Comparison of ENCODE assay signal across 8 mouse cellular contexts in the genomic region with DNA sequence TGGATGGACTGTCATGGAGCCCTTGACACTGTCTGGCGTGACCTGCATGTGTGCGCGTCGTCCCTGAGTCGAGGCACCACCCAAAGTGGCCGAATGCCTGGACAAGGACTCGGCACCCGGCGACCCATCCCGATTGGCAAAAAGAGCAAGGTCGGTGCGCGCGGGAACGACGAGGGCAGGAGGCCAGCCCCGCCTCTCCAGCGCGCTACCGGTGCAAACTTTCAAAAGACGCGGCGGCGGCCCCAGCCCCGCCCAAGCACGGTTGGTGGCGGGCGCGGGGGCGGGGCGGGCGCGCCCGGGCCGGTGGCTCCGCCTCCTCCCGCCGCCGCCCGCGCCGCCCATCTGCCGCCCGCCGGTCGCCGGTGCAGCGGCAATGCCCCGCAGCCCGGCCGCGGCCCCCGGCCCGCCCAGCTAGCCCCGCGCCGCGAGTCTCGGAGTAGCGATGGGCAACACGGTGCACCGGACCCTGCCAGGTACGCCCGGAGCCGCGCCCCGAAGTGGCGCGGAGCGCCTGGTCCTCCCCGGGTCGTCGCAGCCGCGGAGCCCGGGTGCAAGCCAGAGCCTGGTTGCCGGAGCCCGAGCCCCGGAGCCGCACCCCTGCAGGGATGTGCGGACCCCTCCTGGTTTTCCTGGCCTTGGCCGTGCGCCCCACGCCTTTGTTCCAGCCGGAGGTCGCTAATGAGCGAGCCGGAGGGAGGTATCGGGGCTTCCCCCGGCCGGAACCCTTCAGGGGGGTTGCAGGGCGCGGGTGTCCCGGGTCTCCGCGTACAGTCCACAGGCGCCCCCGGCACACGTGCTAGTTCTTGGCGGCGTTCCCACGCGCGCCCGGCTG. TPM values are rescaled to one million over a fixed set of nuclear protein-coding genes. Genes with fewer than 3 reads are reported as not detected.
DNase-seq lines count a peak whose midpoint lies in the region; ATAC-seq lines count a peak whose summit lies in the region.

A gene (plus strand): TSS at position 307 of the 832 bp plus-strand sequence.

- peaks cover 42% of the 10 kb centered on the region for H3K27me3 ChIP-seq in forebrain, embryonic 13.5 days
- peaks cover 29% of the 10 kb centered on the region for H3K27me3 ChIP-seq in hindbrain, embryonic 11.5 days (ENCODE audit: control insufficient read depth, insufficient read depth, low read length)

- H3K36me3 ChIP-seq in forebrain, embryonic 13.5 days (ENCODE audit: poor library complexity, severe bottlenecking) = no peaks in the 10 kb centered on the region
- H3K36me3 ChIP-seq in hindbrain, embryonic 11.5 days (ENCODE audit: control insufficient read depth, insufficient read depth, low read length) = no peaks in the 10 kb centered on the region

- H3K4me2 ChIP-seq in forebrain, embryonic 13.5 days = peak within 1 kb of the TSS; percentile 99
- H3K4me2 ChIP-seq in hindbrain, embryonic 11.5 days (replicated peaks; ENCODE audit: low read depth, low read length) = peak within 1 kb of the TSS; percentile 98

- ATAC-seq in cerebellum, adult (ENCODE audit: insufficient number of reproducible peaks, low FRiP score, low TSS enrichment) = no peak
- ATAC-seq in forebrain, embryonic 13.5 days = peak; percentile 66
- ATAC-seq in hindbrain, embryonic 11.5 days (ENCODE audit: low FRiP score) = peak; percentile 57; the same call in 1 of the 2 replicates

- no peaks in the 10 kb centered on the region for H3K9me3 ChIP-seq in forebrain, embryonic 13.5 days (replicated peaks)
- H3K9me3 ChIP-seq in hindbrain, embryonic 11.5 days (ENCODE audit: control insufficient read depth, low read length) = no peaks in the 10 kb centered on the region

- under 1% methylated on average over 82 of the region's 105 CpGs for WGBS in forebrain, embryonic 13.5 days
- under 1% methylated on average over 71 of the region's 105 CpGs for WGBS in hindbrain, embryonic 11.5 days

- H3K9ac ChIP-seq in forebrain, embryonic 13.5 days = peak within 1 kb of the TSS; percentile 82
- peak within 1 kb of the TSS; percentile 73 for H3K9ac ChIP-seq in hindbrain, embryonic 11.5 days (ENCODE audit: low read depth, low read length)

- peak within 1 kb of the TSS; percentile 80 for H3K4me3 ChIP-seq in forebrain, embryonic 13.5 days
- H3K4me3 ChIP-seq in hindbrain, embryonic 11.5 days (ENCODE audit: low read depth, low read length) = peak within 1 kb of the TSS; percentile 73

- DNase-seq in cerebellum, adult 11 months = peak; percentile 12
- peak; percentile 21 for DNase-seq in c-Kit-positive CD71-positive TER-119-negative erythroid progenitor cells, embryonic 14.5 days (ENCODE audit: low read depth)
- peak; percentile 66 for DNase-seq in hindbrain, embryonic 11.5 days (ENCODE audit: low spot score)
- no peak for DNase-seq in layer of hippocampus, postnatal 36 days
- DNase-seq in lung, postnatal 36 days = peak; percentile 68
- DNase-seq in spleen, adult 18-20 months = peak; percentile 14 to 57

- H3K4me1 ChIP-seq in forebrain, embryonic 13.5 days = peaks cover 20% of the 10 kb centered on the region
- peaks cover 4% of the 10 kb centered on the region for H3K4me1 ChIP-seq in hindbrain, embryonic 11.5 days (replicated peaks; ENCODE audit: control insufficient read depth, insufficient read depth, low read length)

- peak within 1 kb of the TSS; percentile 40; the same call in 1 of the 2 replicates for H3K27ac ChIP-seq in forebrain, embryonic 13.5 days
- no peak within 1 kb of the TSS for H3K27ac ChIP-seq in hindbrain, embryonic 11.5 days (ENCODE audit: low read depth, low read length)

RNA-seq across cellular contexts. Expression of the gene that starts here (rescaled TPM):
- polyA plus RNA-seq in forebrain, embryonic 13.5 days (2015; fragmentation: Nextera tagmentation; extraction: Ambion mirVana) = 1.2 and 1.7 TPM in 2 replicates
- polyA plus RNA-seq in hindbrain, embryonic 11.5 days (2014; fragmentation: Nextera tagmentation; extraction: Ambion mirVana) = 0.25 and 0.79 TPM in 2 replicates
- 10 to 100 TPM; 76.7 to 80.8 TPM for total RNA-seq in layer of hippocampus, postnatal 36 days (2021)

Comparison
In these comparisons a context has a peak if more than half of its experiments do, and no peak if none do; other contexts are left out.
1. Peak in DNase-seq, ATAC-seq, H3K4me3 ChIP-seq, H3K9ac ChIP-seq and H3K4me2 ChIP-seq in hindbrain, embryonic 11.5 days; RNA of the gene not detected or under 1 TPM.
2. DNase-seq: peak in cerebellum, adult 11 months (single experiment), c-Kit-positive CD71-positive TER-119-negative erythroid progenitor cells, embryonic 14.5 days (single experiment), lung, postnatal 36 days (single experiment) and spleen, adult 18-20 months (2 of 2); none in layer of hippocampus, postnatal 36 days (0 of 2).